Mouse (Mus musculus): ENCODE data around the gene Cd6.

DNA sequence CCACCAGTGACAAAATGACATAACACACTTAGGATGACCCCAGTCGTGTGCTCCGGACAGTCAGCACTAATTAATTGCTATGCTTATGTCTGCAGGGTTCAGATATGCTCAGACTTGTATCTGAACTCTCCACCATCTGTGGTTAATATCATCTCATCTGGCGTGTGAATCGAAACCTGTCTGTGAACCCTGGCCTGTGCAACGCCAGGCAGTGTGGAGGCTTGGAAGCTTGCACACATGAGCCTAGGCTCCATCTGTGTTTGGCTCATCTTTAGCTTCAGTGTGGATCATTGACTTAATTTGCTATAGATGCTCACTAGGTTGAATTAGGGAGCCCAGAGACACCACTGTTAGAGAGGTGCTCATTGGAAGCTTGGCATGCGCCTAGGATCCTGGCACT is 67.4 kb downstream of the Cd6 start:
- TF ChIP-seq CTCF (IDR thresholded peaks at IDR 0.05; ENCODE audit: insufficient read depth, low read depth, low read length) (no peak), POLR2A (IDR thresholded peaks at IDR 0.05; ENCODE audit: insufficient read depth, low read depth, low read length) (no peak)
